Mouse (Mus musculus): ENCODE results near the gene Gpr108. TPM values are rescaled to one million over a fixed set of nuclear protein-coding genes. Genes with fewer than 3 reads are reported as not detected.

Gene Gpr108
- polyA plus RNA-seq, 1 experiment from 2014 or later: 29.0 TPM

DNA sequence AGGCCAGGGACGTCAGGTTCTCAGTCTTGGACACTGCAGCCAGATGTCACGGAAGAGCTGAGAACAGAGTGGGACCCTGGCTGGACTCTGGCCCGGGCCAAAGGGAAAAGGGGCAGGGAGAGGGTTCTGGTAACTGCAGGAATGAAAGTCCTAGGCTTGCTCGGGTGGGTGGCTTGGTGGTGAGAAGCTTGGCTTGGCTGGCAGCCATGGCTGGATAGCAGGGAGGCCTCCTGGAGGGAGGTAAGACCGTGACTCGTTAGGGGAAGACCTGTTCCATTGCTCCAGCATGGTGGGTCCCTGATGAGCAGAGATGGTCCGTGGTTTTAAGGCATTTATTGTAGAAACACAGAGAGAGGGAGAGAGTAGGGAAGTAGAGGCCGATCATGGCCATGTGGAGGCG, 23.1 kb upstream of the Gpr108 start:
- no peak overlapping the region for H3K9ac ChIP-seq (ENCODE audit: low read length)
- peaks cover 4% of the 10 kb centered on the region; the same call in 1 of the 2 replicates for H3K27me3 ChIP-seq (ENCODE audit: control insufficient read depth, insufficient read depth, low read length)
- H3K9me3 ChIP-seq (ENCODE audit: control insufficient read depth, low read length): no peaks in the 10 kb centered on the region
- H3K4me3 ChIP-seq (ENCODE audit: control insufficient read depth in 1 of 2, insufficient read depth in 1 of 2, low read depth in 1 of 2, low read length in 2 of 2): no peak overlapping the region
- no peak overlapping the region for H3K4me2 ChIP-seq (ENCODE audit: low read length)
- WGBS: 56% methylated on average over 9 of the region's 9 CpGs
- no peak for ATAC-seq (ENCODE audit: insufficient number of reproducible peaks, insufficient read depth, low FRiP score, low read depth)
- H3K27ac ChIP-seq (replicated peaks in 1 of 2; ENCODE audit: control insufficient read depth in 1 of 2, insufficient read depth in 1 of 2, low read depth in 2 of 2, low read length in 2 of 2): no peak overlapping the region
- peaks cover 10 to 14% of the 10 kb centered on the region in 2 experiments for H3K4me1 ChIP-seq (ENCODE audit: control insufficient read depth in 2 of 2, insufficient read depth in 2 of 2, low read length in 2 of 2)
- no peaks in the 10 kb centered on the region for H3K36me3 ChIP-seq (ENCODE audit: control insufficient read depth, insufficient read depth, low read length)

DNA sequence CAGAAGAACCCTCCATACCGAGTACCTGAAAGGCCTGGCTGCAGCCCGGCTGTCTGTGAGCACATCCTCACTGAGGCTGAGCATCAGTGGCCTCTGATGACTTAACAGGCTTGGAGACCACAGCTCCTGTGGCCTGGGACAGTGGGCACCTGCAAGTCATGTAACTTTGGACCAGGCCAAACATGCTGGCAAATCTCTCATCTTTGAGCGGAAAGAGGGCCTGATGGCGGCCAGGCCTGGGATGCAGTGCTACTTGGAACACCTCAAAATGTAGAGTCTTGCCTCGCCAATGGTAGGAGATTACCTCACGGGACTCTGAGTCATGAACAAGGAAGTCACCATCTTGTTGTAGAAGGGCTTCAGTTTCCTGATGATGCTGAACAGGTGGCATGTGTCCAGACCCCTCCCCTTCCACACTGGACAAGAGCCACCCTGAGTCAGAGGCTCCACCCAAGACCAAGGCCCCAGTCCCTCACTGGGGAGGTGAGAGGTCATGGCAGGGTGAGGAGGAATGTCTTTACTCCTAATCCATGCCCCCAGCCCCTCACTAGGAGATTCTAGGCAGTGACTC, 19.4 kb upstream of the Gpr108 start:
- 77% methylated on average over 6 of the region's 6 CpGs for WGBS
- ATAC-seq (ENCODE audit: insufficient number of reproducible peaks, insufficient read depth, low FRiP score, low read depth): no peak
- no peak overlapping the region for H3K27ac ChIP-seq (replicated peaks in 1 of 2; ENCODE audit: control insufficient read depth in 1 of 2, insufficient read depth in 1 of 2, low read depth in 2 of 2, low read length in 2 of 2)

DNA sequence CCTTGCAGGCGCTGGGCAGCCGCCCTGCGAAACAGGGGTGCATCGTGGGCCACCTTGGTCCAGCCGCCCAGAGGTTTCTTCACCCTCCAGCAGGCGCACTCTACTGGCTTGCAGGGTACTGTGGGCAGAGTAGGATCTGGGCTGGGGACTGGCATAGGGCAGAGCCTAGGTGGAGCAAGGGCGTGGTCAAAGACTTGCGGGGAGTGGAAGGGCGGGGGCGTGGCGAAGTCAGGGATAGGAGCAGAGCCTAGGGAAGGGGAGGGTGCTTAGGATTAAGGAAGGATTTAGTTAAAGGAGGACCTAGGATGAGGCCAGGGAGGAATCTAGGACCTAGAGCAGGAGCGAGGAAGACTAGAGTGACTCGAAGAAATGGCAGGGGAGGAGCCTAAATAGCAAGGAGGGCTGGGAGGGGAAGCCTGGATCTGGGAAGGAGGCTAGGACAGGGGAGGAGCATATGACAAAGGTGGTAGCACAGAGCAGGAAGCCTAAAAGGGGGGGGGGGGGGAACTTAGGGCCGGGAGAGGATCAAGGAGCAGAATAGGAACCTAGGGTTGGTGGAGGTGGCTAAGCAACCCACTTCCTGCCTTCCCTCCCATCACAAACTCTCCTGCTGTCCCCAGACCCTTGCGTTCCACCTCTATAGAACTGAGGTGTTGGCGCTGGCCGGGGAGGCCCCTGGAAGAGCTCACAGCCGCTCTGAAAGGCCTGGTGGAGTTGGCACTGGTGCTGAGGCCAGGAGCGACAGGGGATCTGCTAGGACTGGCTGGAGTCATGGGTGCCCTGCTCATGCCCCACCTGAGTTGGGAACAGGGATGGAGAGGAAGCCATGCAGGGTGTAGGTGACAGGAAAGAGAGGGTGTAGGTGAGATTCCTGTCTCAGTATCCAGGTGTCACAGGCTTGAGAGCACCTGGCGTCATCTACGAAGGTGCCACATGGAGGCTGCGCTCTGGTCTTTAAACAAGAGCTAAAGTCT, 17.0 kb upstream of the Gpr108 start:
- peak overlapping the region; percentile 37 for H3K4me2 ChIP-seq (ENCODE audit: low read length)
- no peak overlapping the region for H3K27ac ChIP-seq (replicated peaks in 1 of 2; ENCODE audit: control insufficient read depth in 1 of 2, insufficient read depth in 1 of 2, low read depth in 2 of 2, low read length in 2 of 2)
- H3K4me1 ChIP-seq (ENCODE audit: control insufficient read depth in 2 of 2, insufficient read depth in 2 of 2, low read length in 2 of 2): peaks cover 0 to 6% of the 10 kb centered on the region in 2 experiments; a peak in 1 of 4 replicates
- no peaks in the 10 kb centered on the region for H3K27me3 ChIP-seq (ENCODE audit: control insufficient read depth, insufficient read depth, low read length)
- H3K4me3 ChIP-seq (ENCODE audit: control insufficient read depth in 1 of 2, insufficient read depth in 1 of 2, low read depth in 1 of 2, low read length in 2 of 2): no peak overlapping the region
- peaks cover 38% of the 10 kb centered on the region for H3K36me3 ChIP-seq (ENCODE audit: control insufficient read depth, insufficient read depth, low read length)
- H3K9me3 ChIP-seq (ENCODE audit: control insufficient read depth, low read length): no peaks in the 10 kb centered on the region
- ATAC-seq (ENCODE audit: insufficient number of reproducible peaks, insufficient read depth, low FRiP score, low read depth): peak; percentile 53; the same call in 1 of the 2 replicates
- H3K9ac ChIP-seq (ENCODE audit: low read length): peak overlapping the region; percentile 44; the same call in 1 of the 2 replicates
- 28% methylated on average over 21 of the region's 22 CpGs for WGBS

More for the DNA sequence above, 19.4 kb upstream of the Gpr108 start:
- no peak overlapping the region for H3K4me2 ChIP-seq (ENCODE audit: low read length)
- peaks cover 14% of the 10 kb centered on the region for H3K36me3 ChIP-seq (ENCODE audit: control insufficient read depth, insufficient read depth, low read length)
- H3K9me3 ChIP-seq (ENCODE audit: control insufficient read depth, low read length): no peaks in the 10 kb centered on the region
- no peak overlapping the region for H3K9ac ChIP-seq (ENCODE audit: low read length)
- no peaks in the 10 kb centered on the region for H3K27me3 ChIP-seq (ENCODE audit: control insufficient read depth, insufficient read depth, low read length)
- H3K4me1 ChIP-seq (ENCODE audit: control insufficient read depth in 2 of 2, insufficient read depth in 2 of 2, low read length in 2 of 2): peaks cover 0 to 6% of the 10 kb centered on the region in 2 experiments; a peak in 1 of 4 replicates
- no peak overlapping the region for H3K4me3 ChIP-seq (ENCODE audit: control insufficient read depth in 1 of 2, insufficient read depth in 1 of 2, low read depth in 1 of 2, low read length in 2 of 2)

GRCm38 (mm10) chr17:57264164-57264563, 15.9 kb upstream of the Gpr108 start:
- Histone ChIP-seq H3K27me3 (ENCODE audit: control insufficient read depth, insufficient read depth, low read length) (no peaks in the 10 kb centered on the region), H3K36me3 (ENCODE audit: control insufficient read depth, insufficient read depth, low read length) (peaks cover 48% of the 10 kb centered on the region), H3K4me2 (ENCODE audit: low read length) (no peak overlapping the region), H3K9me3 (ENCODE audit: control insufficient read depth, low read length) (no peaks in the 10 kb centered on the region), H3K4me1 (ENCODE audit: control insufficient read depth in 2 of 2, insufficient read depth in 2 of 2, low read length in 2 of 2) (peaks cover 0 to 6% of the 10 kb centered on the region in 2 experiments; a peak in 1 of 4 replicates), H3K27ac (replicated peaks in 1 of 2; ENCODE audit: control insufficient read depth in 1 of 2, insufficient read depth in 1 of 2, low read depth in 2 of 2, low read length in 2 of 2) (no peak overlapping the region), H3K4me3 (ENCODE audit: control insufficient read depth in 1 of 2, insufficient read depth in 1 of 2, low read depth in 1 of 2, low read length in 2 of 2) (no peak overlapping the region), H3K9ac (ENCODE audit: low read length) (no peak overlapping the region)
- WGBS: 64% methylated on average over 2 of the region's 2 CpGs
- ATAC-seq (ENCODE audit: insufficient number of reproducible peaks, insufficient read depth, low FRiP score, low read depth): no peak

GRCm38 (mm10) chr17:57262901-57263550, 14.8 kb upstream of the Gpr108 start:
- H3K9ac ChIP-seq (ENCODE audit: low read length): no peak overlapping the region
- peaks cover 59% of the 10 kb centered on the region for H3K36me3 ChIP-seq (ENCODE audit: control insufficient read depth, insufficient read depth, low read length)
- no peak for ATAC-seq (ENCODE audit: insufficient number of reproducible peaks, insufficient read depth, low FRiP score, low read depth)
- no peak overlapping the region for H3K4me2 ChIP-seq (ENCODE audit: low read length)
- no peak overlapping the region for H3K27ac ChIP-seq (replicated peaks in 1 of 2; ENCODE audit: control insufficient read depth in 1 of 2, insufficient read depth in 1 of 2, low read depth in 2 of 2, low read length in 2 of 2)
- 87% methylated on average over 17 of the region's 17 CpGs for WGBS
- no peaks in the 10 kb centered on the region for H3K27me3 ChIP-seq (ENCODE audit: control insufficient read depth, insufficient read depth, low read length)
- H3K4me3 ChIP-seq (ENCODE audit: control insufficient read depth in 1 of 2, insufficient read depth in 1 of 2, low read depth in 1 of 2, low read length in 2 of 2): no peak overlapping the region
- H3K4me1 ChIP-seq (ENCODE audit: control insufficient read depth in 2 of 2, insufficient read depth in 2 of 2, low read length in 2 of 2): peaks cover 0 to 6% of the 10 kb centered on the region in 2 experiments; a peak in 1 of 4 replicates
- H3K9me3 ChIP-seq (ENCODE audit: control insufficient read depth, low read length): no peaks in the 10 kb centered on the region

DNA sequence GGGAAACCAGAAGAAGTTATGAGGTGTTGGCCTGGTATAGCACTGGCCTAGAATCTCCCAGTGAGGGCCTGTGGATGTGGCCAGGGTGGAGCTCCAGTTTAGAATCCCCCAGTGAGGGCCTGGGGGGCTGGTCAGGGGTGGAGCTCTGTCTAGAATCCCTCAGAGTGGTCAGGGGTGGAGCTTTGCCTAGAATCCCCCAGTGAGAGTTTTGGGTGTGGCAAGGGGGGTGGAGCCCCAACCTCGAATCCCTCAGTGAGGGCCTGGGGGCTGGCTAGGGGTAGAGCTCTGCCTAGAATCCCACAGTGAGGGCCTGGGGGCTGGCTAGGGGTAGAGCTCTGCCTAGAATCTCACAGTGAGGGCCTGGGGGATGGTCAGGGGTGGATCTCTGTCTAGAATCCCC, 13.6 kb upstream of the Gpr108 start:
- Histone ChIP-seq H3K36me3 (ENCODE audit: control insufficient read depth, insufficient read depth, low read length) (peaks cover 71% of the 10 kb centered on the region), H3K4me1 (ENCODE audit: control insufficient read depth in 2 of 2, insufficient read depth in 2 of 2, low read length in 2 of 2) (peaks cover 0 to 6% of the 10 kb centered on the region in 2 experiments; a peak in 1 of 4 replicates), H3K4me2 (ENCODE audit: low read length) (no peak overlapping the region), H3K27ac (replicated peaks in 1 of 2; ENCODE audit: control insufficient read depth in 1 of 2, insufficient read depth in 1 of 2, low read depth in 2 of 2, low read length in 2 of 2) (no peak overlapping the region), H3K9ac (ENCODE audit: low read length) (no peak overlapping the region), H3K27me3 (ENCODE audit: control insufficient read depth, insufficient read depth, low read length) (no peaks in the 10 kb centered on the region), H3K4me3 (ENCODE audit: control insufficient read depth in 1 of 2, insufficient read depth in 1 of 2, low read depth in 1 of 2, low read length in 2 of 2) (no peak overlapping the region), H3K9me3 (ENCODE audit: control insufficient read depth, low read length) (no peaks in the 10 kb centered on the region)
- no peak for ATAC-seq (ENCODE audit: insufficient number of reproducible peaks, insufficient read depth, low FRiP score, low read depth)
- WGBS: 33% methylated on average over 1 of the region's 1 CpGs

GRCm38 (mm10) chr17:57261286-57261685, 13.0 kb upstream of the Gpr108 start:
- Histone ChIP-seq H3K4me3 (ENCODE audit: control insufficient read depth in 1 of 2, insufficient read depth in 1 of 2, low read depth in 1 of 2, low read length in 2 of 2) (no peak overlapping the region), H3K9ac (ENCODE audit: low read length) (no peak overlapping the region), H3K4me1 (ENCODE audit: control insufficient read depth in 2 of 2, insufficient read depth in 2 of 2, low read length in 2 of 2) (peaks cover 0 to 6% of the 10 kb centered on the region in 2 experiments; a peak in 1 of 4 replicates), H3K4me2 (ENCODE audit: low read length) (no peak overlapping the region), H3K27me3 (ENCODE audit: control insufficient read depth, insufficient read depth, low read length) (no peaks in the 10 kb centered on the region), H3K9me3 (ENCODE audit: control insufficient read depth, low read length) (no peaks in the 10 kb centered on the region), H3K36me3 (ENCODE audit: control insufficient read depth, insufficient read depth, low read length) (peaks cover 76% of the 10 kb centered on the region), H3K27ac (replicated peaks in 1 of 2; ENCODE audit: control insufficient read depth in 1 of 2, insufficient read depth in 1 of 2, low read depth in 2 of 2, low read length in 2 of 2) (no peak overlapping the region)
- ATAC-seq (ENCODE audit: insufficient number of reproducible peaks, insufficient read depth, low FRiP score, low read depth): no peak
- WGBS: 82% methylated on average over 4 of the region's 4 CpGs

All from heart, embryonic 14.5 days (tissue).